Mouse (Mus musculus) midbrain, embryonic 11.5 days (tissue): ENCODE measurements at regions not wholly inside any gene's neighbourhood (a gene's known extent, or its start where the extent isn't known, plus 50 kb on each side); places are given as distances from the start of the nearest gene placed in this dataset.
A peak's percentile ranks its signal among the peaks of the same experiment; 100 is the strongest.

Experiments
- ATAC-seq: fragments of 200-750 bp; cut with Nextera tagmentation; 2 replicates; pipeline ENCODE4 v1.8.0; 2017; ENCODE audit warnings: moderate TSS enrichment, moderate library complexity; ENCODE audit not compliant: low FRiP score
- DNase-seq: peaks from one replicate; pipeline ENCODE4 v3.0.0; 2015; ENCODE audit warnings: low spot score; ENCODE audit errors: missing footprints
- H3K27ac ChIP-seq: fragments of 300-500 bp; sonication (generic); 2 replicates; pipeline ENCODE4 v1.5.1; 2014; ENCODE audit warnings: low read depth, low read length
- H3K27me3 ChIP-seq: fragments of 300-500 bp; sonication (generic); 2 replicates; pipeline ENCODE4 v1.6.1; 2014; ENCODE audit warnings: mild to moderate bottlenecking, low read length, moderate library complexity, mixed read lengths; ENCODE audit not compliant: control insufficient read depth, insufficient read depth
- H3K36me3 ChIP-seq: fragments of 300-500 bp; sonication (generic); 2 replicates; pipeline ENCODE4 v1.6.1; 2014; ENCODE audit warnings: mild to moderate bottlenecking, low read length, moderate library complexity, mixed read lengths; ENCODE audit not compliant: control insufficient read depth, insufficient read depth
- H3K4me1 ChIP-seq: fragments of 300-500 bp; sonication (generic); 2 replicates; pipeline ENCODE4 v1.6.1; 2014; ENCODE audit warnings: low read length; ENCODE audit not compliant: control insufficient read depth, insufficient read depth
- H3K4me2 ChIP-seq: fragments of 300-500 bp; sonication (generic); 2 replicates; pipeline ENCODE4 v1.6.1; 2014; ENCODE audit warnings: mild to moderate bottlenecking, moderate library complexity
- H3K4me3 ChIP-seq: fragments of 300-500 bp; sonication (generic); 2 replicates; pipeline ENCODE4 v1.5.1; 2014; ENCODE audit warnings: low read depth, low read length
- H3K9ac ChIP-seq: fragments of 300-500 bp; sonication (generic); 2 replicates; pipeline ENCODE4 v1.6.1; 2014; ENCODE audit warnings: low read length
- H3K9me3 ChIP-seq: fragments of 300-500 bp; sonication (generic); 2 replicates; pipeline ENCODE4 v1.6.1; 2016; ENCODE audit warnings: low read length; ENCODE audit not compliant: control insufficient read depth
- whole genome bisulfite sequencing: fragments of 180-500 bp; shearing (Covaris S2); extraction: QIAGEN DNeasy Blood & Tissue Kit; methylation state at CpG from one replicate; pipeline ENCODE4 v1.1.7; 2014; 5-methylcytosine and 5-hydroxymethylcytosine counted together

- Histone ChIP-seq H3K27ac (no peak overlapping the region), H3K9ac (no peak overlapping the region), H3K4me2 (no peak overlapping the region), H3K4me1 (no peaks in the 10 kb centered on the region), H3K9me3 (no peaks in the 10 kb centered on the region), H3K4me3 (no peak overlapping the region), H3K36me3 (no peaks in the 10 kb centered on the region), H3K27me3 (no peaks in the 10 kb centered on the region)
- 79% methylated on average over 2 of the region's 2 CpGs for WGBS
- no peak for DNase-seq
- no peak for ATAC-seq
These were observed 454.1 kb downstream of the Plod2 start for GRCm38 (mm10) chr9:92996156-92996555.

GRCm38 (mm10) chr9:93005182-93005953 lies 463.3 kb downstream of the Plod2 start:
- DNase-seq (no peak), ATAC-seq (no peak)
- Histone ChIP-seq H3K4me3 (no peak overlapping the region), H3K9ac (no peak overlapping the region), H3K27me3 (no peaks in the 10 kb centered on the region), H3K36me3 (no peaks in the 10 kb centered on the region), H3K9me3 (no peaks in the 10 kb centered on the region), H3K4me1 (no peaks in the 10 kb centered on the region; the same call in 1 of the 2 replicates), H3K27ac (no peak overlapping the region), H3K4me2 (no peak overlapping the region)
- WGBS = 76% methylated on average over 3 of the region's 3 CpGs

GRCm38 (mm10) chr9:93008511-93009302 lies 466.7 kb downstream of the Plod2 start:
- Histone ChIP-seq H3K9me3 (no peaks in the 10 kb centered on the region), H3K36me3 (no peaks in the 10 kb centered on the region), H3K9ac (no peak overlapping the region), H3K27me3 (no peaks in the 10 kb centered on the region), H3K4me2 (no peak overlapping the region), H3K4me1 (no peaks in the 10 kb centered on the region; the same call in 1 of the 2 replicates), H3K4me3 (no peak overlapping the region), H3K27ac (no peak overlapping the region)
- 84% methylated on average over 4 of the region's 4 CpGs for WGBS
- peak; percentile 85 for DNase-seq
- no peak for ATAC-seq

- no peaks in the 10 kb centered on the region for H3K4me1 ChIP-seq
- H3K36me3 ChIP-seq = no peaks in the 10 kb centered on the region
- no peak overlapping the region for H3K4me2 ChIP-seq
- no peak overlapping the region for H3K9ac ChIP-seq
- peak; percentile 71 for ATAC-seq
- WGBS = 58% methylated on average over 10 of the region's 10 CpGs
- no peak for DNase-seq
- no peak overlapping the region for H3K27ac ChIP-seq
- no peaks in the 10 kb centered on the region for H3K27me3 ChIP-seq
- no peaks in the 10 kb centered on the region for H3K9me3 ChIP-seq
- no peak overlapping the region for H3K4me3 ChIP-seq
These were observed 502.4 kb downstream of the Plod2 start for GRCm38 (mm10) chr9:93044298-93044912.

- Histone ChIP-seq H3K27me3 (no peaks in the 10 kb centered on the region), H3K4me3 (no peak overlapping the region), H3K4me2 (no peak overlapping the region), H3K27ac (no peak overlapping the region), H3K9ac (no peak overlapping the region), H3K4me1 (no peaks in the 10 kb centered on the region), H3K36me3 (no peaks in the 10 kb centered on the region), H3K9me3 (no peaks in the 10 kb centered on the region)
- ATAC-seq (no peak), DNase-seq (no peak)
- WGBS = 77% methylated on average over 3 of the region's 3 CpGs
These were observed 530.1 kb downstream of the Plod2 start for GRCm38 (mm10) chr9:93072140-93072539.

- Histone ChIP-seq H3K9ac (no peak overlapping the region), H3K4me3 (no peak overlapping the region), H3K4me1 (no peaks in the 10 kb centered on the region), H3K27ac (no peak overlapping the region), H3K4me2 (no peak overlapping the region), H3K36me3 (no peaks in the 10 kb centered on the region), H3K27me3 (no peaks in the 10 kb centered on the region), H3K9me3 (no peaks in the 10 kb centered on the region)
- ATAC-seq (no peak), DNase-seq (no peak)
- WGBS = 68% methylated on average over 1 of the region's 1 CpGs
These were observed 541.1 kb downstream of the Plod2 start for GRCm38 (mm10) chr9:93083114-93083513.

GRCm38 (mm10) chr9:93098008-93098581 lies 556.1 kb downstream of the Plod2 start:
- Histone ChIP-seq H3K9ac (no peak overlapping the region), H3K4me1 (no peaks in the 10 kb centered on the region), H3K4me3 (no peak overlapping the region), H3K27ac (no peak overlapping the region), H3K9me3 (no peaks in the 10 kb centered on the region), H3K27me3 (no peaks in the 10 kb centered on the region), H3K4me2 (no peak overlapping the region), H3K36me3 (no peaks in the 10 kb centered on the region)
- ATAC-seq (no peak), DNase-seq (no peak)
- WGBS = 88% methylated on average over 1 of the region's 1 CpGs

GRCm38 (mm10) chr9:93130561-93130960 lies 588.5 kb downstream of the Plod2 start:
- Histone ChIP-seq H3K9me3 (no peaks in the 10 kb centered on the region), H3K4me3 (no peak overlapping the region), H3K27me3 (no peaks in the 10 kb centered on the region), H3K36me3 (no peaks in the 10 kb centered on the region), H3K9ac (no peak overlapping the region), H3K4me1 (no peaks in the 10 kb centered on the region), H3K27ac (no peak overlapping the region), H3K4me2 (no peak overlapping the region)
- 78% methylated on average over 1 of the region's 1 CpGs for WGBS
- no peak for ATAC-seq
- DNase-seq = no peak
